Mouse (Mus musculus) heart, adult 2 months (tissue): ENCODE data around the gene Gm595.

Experiments
- EP300 ChIP-seq: fragments of 200-500 bp; IDR thresholded peaks from 2 replicates; pipeline ENCODE4 v1.6.1; 2011; ENCODE audit warnings: low read depth, low read length, control low read depth; ENCODE audit not compliant: insufficient read depth
- POLR2A ChIP-seq: fragments of 200-500 bp; IDR thresholded peaks from 2 replicates; pipeline ENCODE4 v1.6.1; 2011; ENCODE audit warnings: mild to moderate bottlenecking, low read depth, low read length, control low read depth; ENCODE audit not compliant: insufficient read depth

- no peak for TF ChIP-seq EP300
- no peak for TF ChIP-seq POLR2A
These were observed 19.3 kb upstream of the Gm595 start for GRCm38 (mm10) chrX:48896803-48897202.
